Mouse (Mus musculus) spleen, postnatal 10 days (tissue): Measurements from ENCODE around the gene Ccdc6.
A peak's percentile ranks its signal among the peaks of the same experiment; 100 is the strongest.

Experiments used
- DNase-seq, 2 experiments: peaks; one replicate each; pipeline ENCODE4 v3.0.0; 2021 to 2022; ENCODE audit warnings: low spot score in 2 of 2

The Ccdc6 gene

GRCm38 (mm10) chr10:70132087-70132560 lies 35.2 kb downstream of the Ccdc6 start:
- no peak for DNase-seq

GRCm38 (mm10) chr10:70132714-70133113 lies 35.8 kb downstream of the Ccdc6 start:
- no peak for DNase-seq

GRCm38 (mm10) chr10:70133188-70133587 lies 36.3 kb downstream of the Ccdc6 start:
- DNase-seq: peak in 1 of 2 experiments; percentile 32

DNA sequence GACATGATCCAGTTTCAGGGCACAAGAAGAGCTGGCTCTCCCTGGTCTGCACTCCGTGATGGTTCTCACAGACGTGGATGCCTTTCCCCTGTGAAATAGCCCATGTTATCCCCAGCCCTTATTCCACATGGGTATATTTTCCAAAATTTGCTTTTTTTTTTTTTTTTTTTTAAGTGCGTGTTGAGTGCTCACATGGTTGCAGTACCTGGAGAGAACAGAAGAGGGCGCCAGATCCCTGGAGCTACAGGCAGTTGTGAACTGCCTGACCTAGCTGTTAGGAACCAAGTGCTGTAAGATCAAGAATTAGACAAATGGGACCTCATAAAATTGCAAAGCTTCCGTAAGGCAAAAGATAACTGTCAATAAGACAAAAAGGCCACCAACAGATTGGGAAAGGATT lies 38.8 kb downstream of the Ccdc6 start:
- peak in 1 of 2 experiments; percentile 79 for DNase-seq

- no peak for DNase-seq
These were observed 40.7 kb downstream of the Ccdc6 start for GRCm38 (mm10) chr10:70137652-70138051.

DNA sequence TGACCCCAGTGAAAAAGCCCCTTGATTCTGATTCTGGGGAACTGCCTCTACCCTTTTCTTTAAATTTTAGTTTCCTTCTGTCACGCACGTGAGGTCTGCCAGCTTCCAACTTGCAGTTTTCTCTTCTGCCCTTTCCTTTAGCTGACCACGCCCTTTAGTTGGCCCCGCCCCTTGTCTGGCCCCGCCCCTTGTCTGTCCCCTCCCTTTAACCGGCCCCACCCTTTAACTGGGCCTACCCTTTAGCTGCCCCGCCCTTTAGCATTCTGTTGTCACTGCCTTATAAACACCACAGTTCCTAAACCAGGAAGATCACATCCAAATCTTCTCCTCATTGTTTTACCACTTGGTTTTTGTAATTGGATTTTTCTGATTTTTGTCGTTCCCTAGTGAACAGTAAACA lies 41.2 kb downstream of the Ccdc6 start:
- DNase-seq: peak in 1 of 2 experiments; percentile 76

DNA sequence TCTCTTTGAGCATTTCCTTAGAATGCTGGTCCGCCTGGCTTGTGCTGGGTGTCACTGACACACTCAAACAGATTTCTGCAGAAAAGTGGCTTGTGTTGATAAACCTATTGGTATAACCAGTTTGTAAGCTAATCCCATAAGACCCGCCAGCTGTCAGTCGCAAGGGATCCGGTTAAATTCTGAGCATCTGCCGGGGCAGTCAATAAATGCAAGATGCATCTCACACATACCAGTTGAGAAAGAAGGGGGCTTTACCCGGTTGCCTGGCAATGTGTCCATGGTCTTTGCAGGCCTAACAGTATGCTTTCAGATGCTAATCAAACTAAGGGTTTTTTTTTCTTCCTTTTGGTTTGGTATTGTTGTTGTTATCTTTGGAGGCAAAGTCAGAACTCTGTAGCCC lies 42.4 kb downstream of the Ccdc6 start:
- no peak for DNase-seq

DNA sequence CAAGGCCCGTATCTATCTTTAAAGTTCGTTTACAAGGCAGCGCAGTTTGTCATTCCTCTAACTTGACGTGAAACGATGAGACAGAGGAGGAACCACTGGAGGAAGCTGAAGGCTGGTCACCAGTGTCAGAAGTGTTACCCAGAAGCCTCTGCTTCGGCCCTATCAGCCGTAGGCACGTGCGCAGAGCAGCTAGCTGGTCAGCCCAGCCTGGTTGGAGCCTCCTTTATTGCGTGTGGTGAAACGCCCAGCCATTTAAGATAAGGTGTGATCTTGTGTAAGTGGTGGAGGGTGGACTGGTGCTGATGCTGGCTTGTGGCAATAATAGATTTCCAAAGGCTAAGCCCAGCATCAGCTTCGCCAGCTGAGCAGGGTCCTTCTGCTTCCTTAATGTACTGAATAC lies 43.5 kb downstream of the Ccdc6 start:
- DNase-seq: no peak

- no peak for DNase-seq
These were observed 45.7 kb downstream of the Ccdc6 start for GRCm38 (mm10) chr10:70142623-70143022.

- no peak for DNase-seq
These were observed 47.2 kb downstream of the Ccdc6 start for GRCm38 (mm10) chr10:70144004-70144557.

- no peak for DNase-seq
These were observed 49.0 kb downstream of the Ccdc6 start for GRCm38 (mm10) chr10:70145873-70146272.

- no peak for DNase-seq
These were observed 52.2 kb downstream of the Ccdc6 start for GRCm38 (mm10) chr10:70149093-70149492.

DNA sequence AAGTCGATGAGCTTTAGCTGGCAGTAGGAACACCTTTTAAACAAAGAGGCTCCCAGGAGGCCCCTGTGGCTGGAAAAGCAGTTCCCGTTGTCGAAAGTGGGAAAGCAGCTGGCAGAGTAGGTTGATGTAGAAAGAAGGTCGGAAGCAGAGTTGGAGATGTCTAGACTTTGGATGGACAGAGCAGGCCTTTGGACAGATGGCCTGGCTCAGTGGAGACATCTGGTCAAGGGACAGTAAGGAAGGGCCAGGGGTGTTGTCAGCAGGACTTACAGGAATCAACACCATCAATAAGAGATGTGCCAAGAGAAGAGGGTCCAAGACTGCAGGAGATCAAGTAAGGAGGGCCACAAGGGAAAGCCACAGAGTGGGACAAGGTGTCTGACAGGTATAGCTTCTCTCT lies 53.4 kb downstream of the Ccdc6 start:
- DNase-seq: no peak

DNA sequence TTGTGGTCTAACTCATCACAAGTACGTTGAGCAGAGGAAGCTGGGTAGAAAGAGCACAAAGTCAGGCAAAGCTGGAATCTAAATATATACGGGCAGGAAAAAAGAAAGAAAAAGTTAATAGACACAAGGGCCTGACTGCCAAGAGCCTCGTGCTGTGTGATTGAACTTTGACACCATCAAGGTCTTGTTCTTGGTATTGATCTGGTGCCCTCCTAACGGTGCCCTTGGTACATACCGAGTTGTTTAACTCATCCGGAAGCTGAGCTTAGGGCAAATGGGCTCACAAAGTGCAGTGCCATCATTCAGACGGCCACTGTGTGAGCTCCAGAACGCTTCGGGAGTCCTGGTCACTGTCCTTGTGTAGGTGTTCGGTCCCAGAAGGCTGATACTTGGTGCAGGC lies 54.2 kb downstream of the Ccdc6 start:
- no peak for DNase-seq

GRCm38 (mm10) chr10:70152190-70152743 lies 55.3 kb downstream of the Ccdc6 start:
- DNase-seq: no peak

DNA sequence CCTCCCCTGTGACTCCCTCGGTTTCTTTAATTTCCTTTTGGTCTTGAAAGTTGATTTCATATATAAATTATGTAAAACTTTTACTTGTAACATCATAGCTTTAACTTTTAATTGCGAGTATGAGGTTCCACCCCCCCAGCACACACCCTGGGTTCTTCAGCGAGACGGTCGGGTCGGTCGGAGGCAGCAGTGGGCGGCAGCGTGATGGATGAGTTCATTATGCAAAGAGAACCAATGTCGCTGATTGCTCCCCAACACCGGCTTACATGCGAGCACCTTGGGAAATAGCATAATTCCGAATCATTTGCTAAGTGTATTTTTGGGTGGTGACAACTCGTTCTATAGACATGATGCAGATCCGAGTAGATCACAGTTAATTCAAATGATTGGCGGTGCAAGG lies 56.9 kb downstream of the Ccdc6 start:
- no peak for DNase-seq

DNA sequence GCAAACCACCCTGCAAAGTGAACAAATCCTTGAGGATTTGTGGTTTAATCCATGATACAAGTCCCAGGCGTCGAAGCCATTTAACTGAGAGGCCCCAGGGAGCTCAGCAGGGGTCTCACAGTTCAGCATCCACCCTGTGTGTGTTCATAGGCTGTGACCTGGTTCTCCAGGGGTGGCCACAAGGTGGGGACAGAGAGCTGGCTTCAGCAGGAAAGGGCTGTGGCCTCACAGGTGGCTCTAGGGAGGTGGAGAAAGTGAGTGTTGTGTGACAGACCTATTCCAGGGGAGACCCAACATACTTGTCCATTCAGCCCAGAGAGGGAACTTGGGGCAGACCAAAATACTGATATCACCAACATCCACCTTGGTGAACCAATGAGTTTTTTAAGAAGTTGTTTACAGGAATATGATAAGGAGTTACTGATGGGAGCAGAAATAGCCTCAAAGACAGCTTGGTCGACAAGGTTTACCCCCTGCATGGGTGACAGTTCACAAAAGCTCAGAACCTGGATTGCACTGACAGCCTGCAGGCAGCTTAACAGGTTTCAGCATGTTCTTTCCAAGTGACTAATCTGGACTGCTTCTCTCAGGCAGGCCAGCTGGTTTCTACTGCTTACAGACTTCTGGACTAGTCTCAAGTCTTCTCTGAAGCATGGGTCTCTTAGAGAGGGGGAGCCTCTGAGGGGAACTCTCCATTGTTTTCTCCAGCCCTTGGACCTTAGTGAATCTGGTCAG lies 59.7 kb downstream of the Ccdc6 start:
- DNase-seq: peak; percentile 29 to 72

GRCm38 (mm10) chr10:70159651-70160320 lies 62.9 kb downstream of the Ccdc6 start:
- no peak for DNase-seq

GRCm38 (mm10) chr10:70160811-70161210 lies 63.9 kb downstream of the Ccdc6 start:
- DNase-seq: no peak

DNA sequence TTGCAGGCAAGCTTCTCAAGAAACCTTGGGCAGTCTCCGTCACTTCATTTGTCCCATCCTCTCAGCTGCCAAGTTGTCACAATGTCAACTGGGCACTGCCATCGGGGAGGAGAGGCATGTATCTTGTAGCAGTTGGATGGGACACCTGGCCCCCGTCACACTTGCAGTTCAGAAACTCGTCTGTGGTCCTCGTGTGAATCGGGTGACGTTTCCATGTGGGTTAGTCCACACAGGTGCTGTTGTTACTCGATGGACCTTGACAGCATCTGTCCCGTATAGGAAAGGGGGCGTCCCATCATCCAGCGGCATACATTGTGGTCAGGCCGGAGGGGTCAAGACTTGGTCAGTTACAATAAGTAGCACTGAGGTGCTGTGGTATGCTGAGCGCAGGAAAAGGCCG lies 64.6 kb downstream of the Ccdc6 start:
- DNase-seq: no peak

DNA sequence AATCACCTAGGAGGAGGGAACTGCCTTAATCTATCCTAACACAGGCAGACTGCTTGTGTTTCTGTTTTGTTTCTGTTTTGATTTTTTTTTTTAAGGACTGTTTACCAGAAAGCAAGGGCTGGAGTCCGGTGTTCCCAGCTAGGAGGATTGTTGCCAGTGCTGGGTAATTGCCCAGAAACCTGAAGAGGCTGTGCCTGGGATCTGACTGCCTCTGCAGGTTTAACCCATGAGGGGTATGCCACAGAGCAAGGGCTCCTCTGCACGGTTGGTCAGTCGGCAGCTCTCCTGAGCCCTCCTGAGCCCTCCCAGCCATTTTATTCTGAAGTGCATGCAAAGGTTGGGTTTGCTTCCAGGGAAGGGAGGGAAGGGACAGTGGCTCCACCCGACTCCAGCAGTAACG lies 66.8 kb downstream of the Ccdc6 start:
- DNase-seq: no peak

GRCm38 (mm10) chr10:70165877-70166276 lies 69.0 kb downstream of the Ccdc6 start:
- DNase-seq: no peak

GRCm38 (mm10) chr10:70166427-70166826 lies 69.5 kb downstream of the Ccdc6 start:
- DNase-seq: no peak
